Mouse (Mus musculus) liver (tissue): ENCODE measurements at regions not wholly inside any gene's neighbourhood (a gene's known extent, or its start where the extent isn't known, plus 50 kb on each side); places are given as distances from the start of the nearest gene placed in this dataset.
A peak's percentile ranks its signal among the peaks of the same experiment; 100 is the strongest.
"Not testable (repeated sequence)": the region's sequence is repeated elsewhere in the genome, so short reads cannot be mapped to it uniquely, and the experiment has no call there.

Experiments used
- DNase-seq: peaks from one replicate; pipeline ENCODE4 v3.0.0-alpha.2; 2020; ENCODE audit warnings: mixed read lengths

- DNase-seq, result peak; percentile 17
Measured at GRCm38 (mm10) chr13:28839084-28839483, 114.4 kb downstream of the Sox4 start.

GRCm38 (mm10) chr13:28838216-28838615 lies 115.3 kb downstream of the Sox4 start:
- no peak for DNase-seq

GRCm38 (mm10) chr13:28837196-28837595 lies 116.3 kb downstream of the Sox4 start:
- not testable (repeated sequence) for DNase-seq

- DNase-seq, result no peak
Measured at GRCm38 (mm10) chr13:28833700-28834065, 119.8 kb downstream of the Sox4 start.

- DNase-seq, result no peak
Measured at GRCm38 (mm10) chr13:28832855-28833699, 120.4 kb downstream of the Sox4 start.

- DNase-seq, result no peak
Measured at GRCm38 (mm10) chr13:28826284-28826683, 127.2 kb downstream of the Sox4 start.

GRCm38 (mm10) chr13:28823985-28824384 lies 129.5 kb downstream of the Sox4 start:
- DNase-seq, result no peak

- no peak for DNase-seq
Measured at GRCm38 (mm10) chr13:28823311-28823880, 130.1 kb downstream of the Sox4 start.

- DNase-seq, result no peak
Measured at GRCm38 (mm10) chr13:28820868-28821533, 132.5 kb downstream of the Sox4 start.

GRCm38 (mm10) chr13:28814127-28814526 lies 139.4 kb downstream of the Sox4 start:
- DNase-seq, result peak; percentile 10

GRCm38 (mm10) chr13:28811667-28812575 lies 141.6 kb downstream of the Sox4 start:
- no peak for DNase-seq

GRCm38 (mm10) chr13:28811081-28811439 lies 142.5 kb downstream of the Sox4 start:
- DNase-seq, result no peak

- DNase-seq, result no peak
Measured at GRCm38 (mm10) chr13:28810326-28811080, 143.0 kb downstream of the Sox4 start.

GRCm38 (mm10) chr13:28805302-28805701 lies 148.2 kb downstream of the Sox4 start:
- DNase-seq, result no peak

- no peak for DNase-seq
Measured at GRCm38 (mm10) chr13:28801210-28801954, 152.1 kb downstream of the Sox4 start.

GRCm38 (mm10) chr13:28800676-28801075 lies 152.8 kb downstream of the Sox4 start:
- no peak for DNase-seq

- DNase-seq, result no peak
Measured at GRCm38 (mm10) chr13:28799474-28799873, 154.0 kb downstream of the Sox4 start.

GRCm38 (mm10) chr13:28797617-28798475 lies 155.7 kb downstream of the Sox4 start:
- no peak for DNase-seq

GRCm38 (mm10) chr13:28795274-28795673 lies 158.2 kb downstream of the Sox4 start:
- DNase-seq, result no peak

- no peak for DNase-seq
Measured at GRCm38 (mm10) chr13:28794547-28794946, 159.0 kb downstream of the Sox4 start.
